Mouse (Mus musculus) neural tube, embryonic 12.5 days (tissue): Measurements from ENCODE around the gene Mxi1. TPM values are rescaled to one million over a fixed set of nuclear protein-coding genes. Genes with fewer than 3 reads are reported as not detected.

Experiments used
- polyA plus RNA-seq: library from polyadenylated mRNA; unstranded; fragments of >200 nt; fragmentation: Nextera tagmentation; extraction: Ambion mirVana; gene quantifications from 2 replicates; pipeline ENCODE4 v1.2.1, GENCODE M21; 2016

The Mxi1 gene
- polyA plus RNA-seq, 1 experiment from 2014 or later: 74.8 TPM

Other genes starting within 250 kb of the Mxi1 start
- 44.8 and 45.9 TPM in 2 replicates for gene Add3, start 170.1 kb upstream of the Mxi1 start, polyA plus RNA-seq
- gene Gm10197, start 61.2 kb downstream of the Mxi1 start, polyA plus RNA-seq: not detected in 2 replicates
- 40.4 and 42.5 TPM in 2 replicates for gene Smndc1, start 80.1 kb downstream of the Mxi1 start, polyA plus RNA-seq
- 3.4 and 3.8 TPM in 2 replicates for gene Dusp5, start 218.6 kb downstream of the Mxi1 start, polyA plus RNA-seq